Mouse (Mus musculus) central nervous system, embryonic 14 days (tissue): ENCODE measurements around the gene Arhgef33. TPM values are rescaled to one million over a fixed set of nuclear protein-coding genes. Genes with fewer than 3 reads are reported as not detected.

ENCODE experiments used
- polyA plus RNA-seq: library from polyadenylated mRNA; depleted of rRNA; stranded (reverse); fragments of >200 nt; gene quantifications from 2 replicates; pipeline ENCODE4 v1.2.3, GENCODE M21; 2012; rRNA removed

Arhgef33 gene
- polyA plus RNA-seq: 1.8 and 2.9 TPM in 2 replicates

DNA sequence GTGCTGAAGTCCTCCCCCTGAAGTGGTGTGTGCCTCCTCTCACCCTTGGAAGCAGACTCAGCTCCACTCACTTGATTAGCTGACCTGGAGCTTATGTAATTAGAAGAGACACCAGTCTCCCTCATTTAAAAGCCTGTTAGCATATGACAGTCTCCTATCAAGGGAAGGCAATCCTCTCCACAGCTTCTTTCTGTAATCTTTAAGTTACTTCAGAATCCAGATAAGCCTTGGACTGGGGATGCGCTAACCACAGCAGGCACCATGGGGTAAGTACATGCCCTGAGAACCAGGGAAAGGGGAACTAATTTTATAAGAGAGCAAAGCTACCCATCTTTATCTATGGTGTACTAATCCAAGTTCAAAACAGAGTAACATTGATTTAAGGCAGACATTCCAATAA is at the start of gene Arhgef33:
Gene Arhgef33 (plus strand): TSS at position 157 of the 400 bp plus-strand sequence.

DNA sequence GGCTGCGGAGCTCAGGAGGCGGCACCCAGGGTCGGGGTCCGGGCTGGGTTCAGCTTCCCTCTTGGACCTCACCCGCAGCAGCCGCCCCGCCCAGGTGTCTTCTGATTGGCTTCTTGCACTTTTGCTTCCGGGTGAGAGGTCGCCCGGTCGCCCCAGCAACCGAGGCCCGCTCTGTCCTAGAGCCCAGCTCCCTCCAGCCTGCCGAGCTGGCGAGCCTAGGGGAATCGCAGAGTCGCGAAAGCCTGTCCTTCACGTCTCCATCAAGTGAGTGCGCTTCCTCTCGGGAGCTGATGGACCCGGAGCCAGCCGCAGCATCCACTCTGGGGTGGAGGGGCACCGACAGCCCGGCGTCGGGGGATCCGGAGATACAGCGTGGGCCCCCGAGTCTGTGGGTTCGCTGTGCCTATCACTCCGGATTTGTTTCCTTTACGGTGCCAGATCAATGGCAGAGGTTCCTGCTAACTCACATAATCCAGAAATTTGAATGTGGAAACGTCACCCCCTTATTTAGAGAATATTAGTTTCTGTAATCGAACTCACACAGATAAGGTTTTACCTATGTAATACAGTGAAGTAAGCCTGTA is 17.0 kb upstream of the Arhgef33 start, which contains the start of the genes Morn2 and Dhx57:
Gene Morn2 (plus strand): TSS at position 130 of the 584 bp plus-strand sequence.
Gene Dhx57 (minus strand): TSS at position 403 of the 584 bp plus-strand sequence.

DNA sequence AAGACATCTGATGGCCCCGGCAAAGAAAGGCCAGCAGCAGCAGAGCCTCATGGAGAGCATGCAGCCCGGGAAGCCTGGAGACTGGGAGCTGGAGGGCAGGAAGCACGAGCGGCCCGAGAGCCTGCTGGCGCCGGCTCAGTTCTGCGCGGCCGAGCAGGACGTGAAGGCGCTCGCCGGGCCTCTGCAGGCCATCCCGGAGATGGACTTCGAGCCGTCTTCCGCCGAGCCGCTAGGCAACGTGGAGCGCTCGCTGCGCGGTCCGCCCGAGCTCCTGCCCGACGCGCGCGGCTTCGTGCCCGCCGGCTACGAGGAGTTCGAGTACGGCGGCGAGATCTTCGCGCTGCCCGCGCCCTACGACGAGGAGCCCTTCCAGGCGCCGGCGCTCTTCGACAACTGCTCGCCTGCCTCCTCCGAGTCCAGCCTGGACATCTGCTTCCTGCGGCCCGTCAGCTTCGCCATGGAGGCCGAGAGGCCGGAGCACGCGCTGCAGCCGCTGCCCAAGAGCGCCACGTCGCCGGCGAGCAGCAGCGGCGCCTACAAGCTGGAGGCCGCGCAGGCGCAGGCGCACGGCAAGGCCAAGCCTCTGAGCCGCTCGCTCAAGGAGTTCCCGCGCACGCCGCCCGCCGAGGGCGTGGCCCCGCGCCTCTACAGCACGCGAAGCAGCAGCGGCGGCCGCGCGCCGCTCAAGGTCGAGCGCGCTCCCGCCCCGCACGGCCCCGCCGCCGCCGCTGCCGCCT is 66.0 kb downstream of the Arhgef33 start, which contains the start of gene Gm10190:
Gene Gm10190 (minus strand): TSS at position 553 of the 737 bp plus-strand sequence.

Other genes with a start within 250 kb of the Arhgef33 start
- 85.8 and 96.9 TPM in 2 replicates for gene Hnrnpll, start 245.1 kb upstream of the Arhgef33 start, polyA plus RNA-seq
- 2.4 and 3.9 TPM in 2 replicates for gene Galm, start 179.9 kb upstream of the Arhgef33 start, polyA plus RNA-seq
- gene Srsf7, start 100.1 kb upstream of the Arhgef33 start, polyA plus RNA-seq: 417 and 493 TPM in 2 replicates
- gene Ttc39d, start 99.9 kb upstream of the Arhgef33 start, polyA plus RNA-seq: 0.10 TPM in 2 replicates
- 12.7 and 15.0 TPM in 2 replicates for gene Gemin6, start 83.0 kb upstream of the Arhgef33 start, polyA plus RNA-seq
- 22.7 and 26.6 TPM in 2 replicates for gene Morn2, start 17.2 kb upstream of the Arhgef33 start, polyA plus RNA-seq
- gene Dhx57, start 16.9 kb upstream of the Arhgef33 start, polyA plus RNA-seq: 68.2 and 69.8 TPM in 2 replicates
- gene Gm10190, start 66.1 kb downstream of the Arhgef33 start, polyA plus RNA-seq: 0.59 and 0.61 TPM in 2 replicates
- gene Sos1, start 173.0 kb downstream of the Arhgef33 start, polyA plus RNA-seq: 14.1 and 14.7 TPM in 2 replicates